Mouse (Mus musculus) lung, postnatal 0 days (tissue): ENCODE measurements at regions not wholly inside any gene's neighbourhood (a gene's known extent, or its start where the extent isn't known, plus 50 kb on each side); places are given as distances from the start of the nearest gene placed in this dataset.

ENCODE experiments used
- CTCF ChIP-seq: IDR thresholded peaks from 2 replicates; pipeline ENCODE4 v1.5.1; 2016; ENCODE audit warnings: antibody characterized with exemption, mild to moderate bottlenecking
- EP300 ChIP-seq: IDR thresholded peaks from 2 replicates; pipeline ENCODE4 v1.6.1; 2016; ENCODE audit warnings: antibody characterized with exemption, mild to moderate bottlenecking, control low read depth

GRCm38 (mm10) chr11:18067676-18068075 lies 114.0 kb upstream of the Etaa1 start:
- no peak for TF ChIP-seq EP300
- TF ChIP-seq CTCF: no peak
